Mouse (Mus musculus) liver, postnatal 0 days (tissue): ENCODE data around the gene Apold1.

Experiments
- CTCF ChIP-seq: sonication (generic); IDR thresholded peaks from 2 replicates; pipeline ENCODE4 v1.5.1; 2016; ENCODE audit warnings: antibody characterized with exemption, low read depth
- EP300 ChIP-seq: IDR thresholded peaks from 2 replicates; pipeline ENCODE4 v1.6.1; 2016; ENCODE audit warnings: antibody characterized with exemption, low read depth, mild to moderate bottlenecking

GRCm38 (mm10) chr6:134998076-134998475 lies 16.6 kb downstream of the Apold1 start:
- TF ChIP-seq CTCF (no peak), EP300 (no peak)
